Comparison of ENCODE assay signal across 12 mouse cellular contexts in genomic region chr4:134118126-134118800, GRCm38 (mm10). TPM values are rescaled to one million over a fixed set of nuclear protein-coding genes. Genes with fewer than 3 reads are reported as not detected.
DNase-seq lines count a peak whose midpoint lies in the region; ATAC-seq and TF ChIP-seq lines count a peak whose summit lies in the region.
"Had no signal": no experiment of that assay in that cellular context is flagged by ENCODE, and none has a peak within 500 bp of the region (broad histone marks: within the 10 kb centered on the region; RNA-seq: fewer than 3 reads in every experiment).

No protein-coding gene starts in this region.

- intact Hi-C loops in heart, postnatal 36 days (cut with DNase I), result no loop called here

- no peak overlapping the region; the same call in 1 of the 2 replicates for H3K4me2 ChIP-seq in heart, postnatal 0 days (ENCODE audit: low read depth, low read length)

- ATAC-seq in heart, postnatal 0 days (ENCODE audit: insufficient read depth, low read depth), result no peak
- peak; percentile 58 for ATAC-seq in CD4-positive, CD25-positive, alpha-beta regulatory T cell, adult 4 months
- peak; percentile 20 for ATAC-seq in granulocyte monocyte progenitor cell, adult 5-6 weeks (replicated peaks; ENCODE audit: poor library complexity, severe bottlenecking)

- no peaks in the 10 kb centered on the region for H3K9me3 ChIP-seq in heart, postnatal 0 days (replicated peaks; ENCODE audit: control insufficient read depth, low read length)
- H3K9me3 ChIP-seq: G1E had no signal

- H3K4me3 ChIP-seq in heart, postnatal 0 days (ENCODE audit: low read depth, low read length), result no peak overlapping the region

- peak overlapping the region; percentile 9; the same call in 1 of the 2 replicates for H3K27ac ChIP-seq in heart, postnatal 0 days (ENCODE audit: low read depth)
- H3K27ac ChIP-seq: liver, embryonic 14.5 days had no signal

- H3K4me1 ChIP-seq in heart, postnatal 0 days (ENCODE audit: control insufficient read depth, insufficient read depth), result 0 out of 2 replicates have a peak, but pooled peaks cover 2% of the 10 kb centered on the region

- no peak overlapping the region for H3K9ac ChIP-seq in heart, postnatal 0 days (replicated peaks; ENCODE audit: low read depth, low read length)
- H3K9ac ChIP-seq: liver, embryonic 14.5 days had no signal

- H3K36me3 ChIP-seq in heart, postnatal 0 days (replicated peaks; ENCODE audit: control insufficient read depth, insufficient read depth, low read length), result no peaks in the 10 kb centered on the region

- DNase-seq in heart, postnatal 0 days (ENCODE audit: low spot score), result no peak
- no peak for DNase-seq in heart, postnatal 36 days
- peak; percentile 62 to 63 for DNase-seq in natural killer cell, adult 2 months (ENCODE audit: low spot score in 2 of 2)
- DNase-seq in urinary bladder, postnatal 10 days (ENCODE audit: low spot score), result no peak
- DNase-seq in neural tube, embryonic 10.5 days (ENCODE audit: extremely low spot score, low spot score), result no peak
- DNase-seq in embryo, embryonic 9.5 days (ENCODE audit: extremely low spot score), result no peak
- DNase-seq: gastrocnemius, postnatal 25 days; kidney, postnatal 36 days had no signal

- no peaks in the 10 kb centered on the region for H3K27me3 ChIP-seq in heart, postnatal 0 days (ENCODE audit: control insufficient read depth, insufficient read depth, low read length)

- TF ChIP-seq CTCF in heart, postnatal 0 days (IDR thresholded peaks at IDR 0.05; ENCODE audit: low read depth), result no peak

- TF ChIP-seq EP300 in heart, postnatal 0 days (IDR thresholded peaks at IDR 0.05; ENCODE audit: low read depth), result no peak

- WGBS in heart, postnatal 0 days, result 61% methylated on average over 14 of the region's 14 CpGs

RNA-seq across cellular contexts. Expression of gene Sh3bgrl3, which starts 10.3 kb away (rescaled TPM):
- 49.7 and 67.6 TPM in 2 replicates for total RNA-seq in heart, postnatal 0 days (2014; rRNA removed; ENCODE audit: low replicate concordance)
- polyA plus RNA-seq in heart, postnatal 0 days (2015; fragmentation: Nextera tagmentation; extraction: Ambion mirVana), result 140 and 150 TPM in 2 replicates
- total RNA-seq in heart, postnatal 36 days (2021), result 10 to 100 TPM; 36.4 to 39.9 TPM
- 1,000 to 10,000 TPM in 1 of 2 experiments, 100 to 1,000 TPM in 1; 977 to 1,004 TPM for polyA plus RNA-seq in CD4-positive, CD25-positive, alpha-beta regulatory T cell, adult 4 months (2017; shearing (Covaris generic))
- total RNA-seq in granulocyte monocyte progenitor cell, adult 5-6 weeks (2014; fragmentation: Nextera tagmentation), result 841 and 871 TPM in 2 replicates
- total RNA-seq in granulocyte monocyte progenitor cell, adult 5-6 weeks (2017), result 333 and 394 TPM in 2 replicates

RNA-seq across cellular contexts. Expression of gene Ubxn11, which starts 15.9 kb away (rescaled TPM):
- total RNA-seq in heart, postnatal 0 days (2014; rRNA removed; ENCODE audit: low replicate concordance), result not detected in 2 replicates
- polyA plus RNA-seq in heart, postnatal 0 days (2015; fragmentation: Nextera tagmentation; extraction: Ambion mirVana), result 0.97 and 1.2 TPM in 2 replicates
- total RNA-seq in heart, postnatal 36 days (2021), result 1 to 10 TPM; 1.6 to 1.9 TPM
- polyA plus RNA-seq in CD4-positive, CD25-positive, alpha-beta regulatory T cell, adult 4 months (2017; shearing (Covaris generic)), result 10 to 100 TPM; 31.2 to 54.2 TPM
- total RNA-seq in granulocyte monocyte progenitor cell, adult 5-6 weeks (2014; fragmentation: Nextera tagmentation), result 14.4 and 30.2 TPM in 2 replicates
- total RNA-seq in granulocyte monocyte progenitor cell, adult 5-6 weeks (2017), result 4.8 and 11.2 TPM in 2 replicates

RNA-seq across cellular contexts. Expression of gene Cd52, which starts 23.4 kb away (rescaled TPM):
- total RNA-seq in heart, postnatal 0 days (2014; rRNA removed; ENCODE audit: low replicate concordance), result 10.5 TPM in 1 of 2 replicates, not detected in the other
- polyA plus RNA-seq in heart, postnatal 0 days (2015; fragmentation: Nextera tagmentation; extraction: Ambion mirVana), result 9.3 and 10.5 TPM in 2 replicates
- 1 to 10 TPM; 3.1 to 4.6 TPM for total RNA-seq in heart, postnatal 36 days (2021)
- 1,000 to 10,000 TPM; 2,918 to 3,094 TPM for polyA plus RNA-seq in CD4-positive, CD25-positive, alpha-beta regulatory T cell, adult 4 months (2017; shearing (Covaris generic))
- 240 and 247 TPM in 2 replicates for total RNA-seq in granulocyte monocyte progenitor cell, adult 5-6 weeks (2014; fragmentation: Nextera tagmentation)
- 259 and 330 TPM in 2 replicates for total RNA-seq in granulocyte monocyte progenitor cell, adult 5-6 weeks (2017)

RNA-seq across cellular contexts. Expression of gene Crybg2, which starts 57.6 kb away (rescaled TPM):
- 0.08 and 6.6 TPM in 2 replicates for total RNA-seq in heart, postnatal 0 days (2014; rRNA removed; ENCODE audit: low replicate concordance)
- polyA plus RNA-seq in heart, postnatal 0 days (2015; fragmentation: Nextera tagmentation; extraction: Ambion mirVana), result 0.11 TPM in 1 of 2 replicates, not detected in the other
- total RNA-seq in heart, postnatal 36 days (2021), result not detected
- polyA plus RNA-seq in CD4-positive, CD25-positive, alpha-beta regulatory T cell, adult 4 months (2017; shearing (Covaris generic)), result 10 to 100 TPM; 20.9 to 28.2 TPM
- total RNA-seq in granulocyte monocyte progenitor cell, adult 5-6 weeks (2014; fragmentation: Nextera tagmentation), result 0.38 and 1.3 TPM in 2 replicates
- total RNA-seq in granulocyte monocyte progenitor cell, adult 5-6 weeks (2017), result not detected in 2 replicates
- total RNA-seq: gastrocnemius, postnatal 25 days had no signal

Comparison
In these comparisons a context has a peak if more than half of its experiments do, and no peak if none do; other contexts are left out.
1. DNase-seq: peak in natural killer cell, adult 2 months (2 of 2); none in heart, postnatal 0 days (single experiment), heart, postnatal 36 days (0 of 2), urinary bladder, postnatal 10 days (single experiment), neural tube, embryonic 10.5 days (single experiment) and embryo, embryonic 9.5 days (single experiment).
2. RNA of gene Cd52, which starts 23.4 kb away (total RNA-seq): 240 to 330 TPM in granulocyte monocyte progenitor cell, adult 5-6 weeks; 3.1 to 4.6 TPM in heart, postnatal 36 days and 10.5 TPM in heart, postnatal 0 days; every median in the first group is over 10 times any median in the second.